Mouse (Mus musculus) hematopoietic stem cell, adult 5-6 weeks (primary cell): ENCODE results near the gene Lrwd1. TPM values are rescaled to one million over a fixed set of nuclear protein-coding genes. Genes with fewer than 3 reads are reported as not detected.

Experiments used
- ATAC-seq, 2 experiments: fragments of 125-278 bp in 1 of 2; replicated peaks in 1 of 2; 2 replicates each; pipeline ENCODE4 v1.8.0; 2016 to 2017; ENCODE audit warnings: inconsistent platforms in 2 of 2, mild to moderate bottlenecking in 2 of 2, moderate number of reproducible peaks in 2 of 2, low read depth in 1 of 2, moderate TSS enrichment in 1 of 2; ENCODE audit not compliant: low FRiP score in 2 of 2, poor library complexity in 2 of 2, severe bottlenecking in 2 of 2, insufficient read depth in 1 of 2, low TSS enrichment in 1 of 2
- total RNA-seq: library from RNA; stranded (forward); fragments of 172-1452, 232-1000 nt; gene quantifications from 2 replicates; pipeline ENCODE4 v1.2.3, GENCODE M21; 2017

Gene Lrwd1
- total RNA-seq = 26.8 and 40.3 TPM in 2 replicates

- ATAC-seq = peak; percentile 87 to 92
Measured at GRCm38 (mm10) chr5:136135571-136136291, at the start of gene Lrwd1, which contains the start of gene Alkbh4. TSS of gene Lrwd1 (minus strand) at chr5:136136074. TSS of gene Alkbh4 (plus strand) at chr5:136136146.

- no peak for ATAC-seq
Measured at GRCm38 (mm10) chr5:136183766-136184165, 47.9 kb upstream of the Lrwd1 start.

GRCm38 (mm10) chr5:136182830-136183229, 47.0 kb upstream of the Lrwd1 start:
- ATAC-seq = no peak

- ATAC-seq = no peak
Measured at GRCm38 (mm10) chr5:136182049-136182448, 46.2 kb upstream of the Lrwd1 start.

- ATAC-seq = no peak
Measured at GRCm38 (mm10) chr5:136181197-136181596, 45.3 kb upstream of the Lrwd1 start.

- peak; percentile 18 to 44; a peak in 1 of 4 replicates for ATAC-seq
Measured at GRCm38 (mm10) chr5:136179594-136179993, 43.7 kb upstream of the Lrwd1 start.

GRCm38 (mm10) chr5:136173606-136174463, 38.0 kb upstream of the Lrwd1 start:
- ATAC-seq = peak; percentile 33 to 35; a peak in 1 of 4 replicates

- ATAC-seq = no peak
Measured at GRCm38 (mm10) chr5:136172939-136173338, 37.1 kb upstream of the Lrwd1 start.

GRCm38 (mm10) chr5:136171363-136172341, 35.8 kb upstream of the Lrwd1 start:
- peak; percentile 34 to 53 for ATAC-seq

- peak; percentile 47 for ATAC-seq
Measured at GRCm38 (mm10) chr5:136170512-136171362, 34.9 kb upstream of the Lrwd1 start, which contains the start of gene Orai2. TSS of gene Orai2 (minus strand) at chr5:136170713.

GRCm38 (mm10) chr5:136169626-136170511, 34.0 kb upstream of the Lrwd1 start:
- peak in 1 of 2 experiments; percentile 20; a peak in 2 of 4 replicates for ATAC-seq

GRCm38 (mm10) chr5:136168071-136168470, 32.2 kb upstream of the Lrwd1 start:
- ATAC-seq = no peak

- ATAC-seq = no peak
Measured at GRCm38 (mm10) chr5:136167296-136167695, 31.4 kb upstream of the Lrwd1 start.

- ATAC-seq = no peak
Measured at GRCm38 (mm10) chr5:136165246-136165645, 29.4 kb upstream of the Lrwd1 start.

GRCm38 (mm10) chr5:136163807-136164474, 28.1 kb upstream of the Lrwd1 start:
- ATAC-seq = no peak
